Mouse (Mus musculus): ENCODE data around the gene Col18a1.

Col18a1 gene

GRCm38 (mm10) chr10:77165963-77166717 lies at the start of gene Col18a1:
Col18a1 (minus strand) TSS chr10:77166548.
- DNase-seq: peak; percentile 49 to 63

DNA sequence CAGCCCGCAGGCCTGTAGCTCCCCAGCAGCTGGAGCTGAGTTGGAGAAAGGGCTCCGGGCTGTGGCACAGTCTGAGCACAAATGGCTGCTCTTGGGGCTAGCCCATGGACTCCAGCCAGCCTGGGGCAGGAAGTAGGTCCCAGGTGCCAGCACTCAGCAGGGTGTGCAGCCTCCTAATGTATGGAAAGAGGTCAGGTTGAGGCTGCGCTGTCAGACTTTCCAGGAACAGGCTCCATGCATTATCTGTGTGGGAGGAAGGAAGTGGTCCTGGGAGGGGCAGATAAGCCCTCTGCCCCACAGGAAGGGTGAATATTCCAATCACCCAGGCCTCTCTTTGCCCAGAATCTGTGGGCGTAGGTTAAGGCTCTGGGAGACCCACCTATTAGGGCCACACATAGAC lies 49.3 kb upstream of the Col18a1 start:
- DNase-seq: peak in 1 of 2 experiments; percentile 44

- DNase-seq: no peak
Observed at GRCm38 (mm10) chr10:77214586-77214985, 48.2 kb upstream of the Col18a1 start.

DNA sequence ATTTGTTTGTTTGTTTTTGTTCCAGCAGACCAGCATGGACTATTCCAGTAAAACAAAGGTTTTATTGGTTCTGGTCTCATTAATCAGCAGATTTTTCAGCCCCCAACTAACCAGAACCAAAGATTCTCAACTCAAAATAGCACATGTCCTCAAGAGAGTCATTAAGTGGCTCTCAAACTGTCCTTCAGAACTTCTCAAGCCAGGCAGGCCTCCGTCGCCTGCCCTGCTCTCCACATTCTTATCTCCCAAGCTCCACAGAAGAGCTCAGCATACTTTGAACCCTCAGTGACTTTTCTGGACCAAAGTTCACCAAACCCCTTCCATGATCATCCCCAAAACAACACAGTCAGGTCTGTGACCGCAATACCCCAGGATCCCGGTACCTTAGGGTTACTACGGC lies 47.1 kb upstream of the Col18a1 start:
- DNase-seq: no peak

- DNase-seq: no peak
Observed at GRCm38 (mm10) chr10:77212354-77213120, 46.2 kb upstream of the Col18a1 start.

GRCm38 (mm10) chr10:77211116-77211570 lies 44.8 kb upstream of the Col18a1 start:
- peak; percentile 26 to 31 for DNase-seq

GRCm38 (mm10) chr10:77210666-77211065 lies 44.3 kb upstream of the Col18a1 start:
- DNase-seq: no peak

DNA sequence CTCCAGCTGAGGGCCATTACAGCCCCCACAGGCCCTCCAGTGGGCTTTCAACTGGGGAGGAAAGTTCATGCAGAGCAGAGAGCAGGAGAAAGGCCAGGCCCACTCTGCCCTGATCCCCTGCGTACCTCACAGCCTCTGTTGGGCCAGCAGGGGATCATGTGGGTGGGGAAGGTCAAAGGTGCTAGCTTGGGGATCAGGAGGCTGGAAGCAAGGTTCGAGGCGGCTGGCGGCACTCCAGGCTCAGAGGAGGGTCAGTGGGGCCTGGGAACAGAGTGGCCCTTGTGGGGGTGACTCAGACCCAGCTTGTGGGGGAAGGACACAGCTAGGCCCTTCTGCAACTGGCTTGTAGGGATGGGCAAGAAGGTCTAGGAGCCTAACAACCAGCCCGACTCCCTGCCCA lies 42.9 kb upstream of the Col18a1 start:
- no peak for DNase-seq

GRCm38 (mm10) chr10:77206565-77207079 lies 40.3 kb upstream of the Col18a1 start:
- peak in 1 of 2 experiments; percentile 21 for DNase-seq

- no peak for DNase-seq
Observed at GRCm38 (mm10) chr10:77206134-77206533, 39.8 kb upstream of the Col18a1 start.

GRCm38 (mm10) chr10:77203960-77204359 lies 37.6 kb upstream of the Col18a1 start:
- DNase-seq: no peak

DNA sequence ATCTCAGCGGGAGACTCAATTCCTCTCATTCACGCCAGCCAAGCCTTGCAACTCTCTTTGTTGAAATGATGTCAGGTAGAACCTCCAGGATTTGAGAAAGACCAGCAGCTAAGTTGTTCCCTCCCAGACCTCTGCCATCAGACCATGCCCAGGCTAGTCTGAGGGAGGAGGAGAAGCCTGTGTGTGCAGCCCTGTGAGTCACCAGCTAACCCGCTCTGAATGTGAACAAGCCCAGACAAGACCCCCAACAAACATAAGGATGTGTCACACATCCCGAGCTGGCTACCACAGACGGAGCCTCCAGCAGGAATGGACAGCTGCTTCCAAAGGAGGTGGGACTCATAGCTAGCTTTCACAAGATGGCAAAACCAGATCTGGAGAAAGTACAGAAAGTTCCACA lies 35.6 kb upstream of the Col18a1 start:
- no peak for DNase-seq

- DNase-seq: no peak
Observed at GRCm38 (mm10) chr10:77200295-77200694, 33.9 kb upstream of the Col18a1 start.

DNA sequence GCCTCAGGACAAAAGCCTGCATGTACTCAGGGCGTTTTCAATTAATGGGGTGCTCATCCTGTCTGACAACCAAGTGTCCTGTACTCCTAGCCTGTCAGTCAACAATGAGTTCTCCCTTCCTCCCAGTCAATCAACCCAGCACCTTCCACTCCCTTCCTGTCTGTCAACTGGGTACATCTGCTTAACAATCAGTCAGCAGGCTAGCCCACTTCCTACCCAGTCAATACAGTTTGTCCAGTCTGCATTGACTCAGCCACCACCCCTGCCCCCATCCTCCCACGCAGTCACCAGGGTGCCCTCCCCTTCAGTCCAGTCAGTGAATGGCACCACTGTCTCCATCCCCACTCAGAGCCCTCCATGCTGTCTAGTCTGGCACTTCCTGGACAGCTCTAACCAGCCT lies 32.9 kb upstream of the Col18a1 start:
- no peak for DNase-seq

DNA sequence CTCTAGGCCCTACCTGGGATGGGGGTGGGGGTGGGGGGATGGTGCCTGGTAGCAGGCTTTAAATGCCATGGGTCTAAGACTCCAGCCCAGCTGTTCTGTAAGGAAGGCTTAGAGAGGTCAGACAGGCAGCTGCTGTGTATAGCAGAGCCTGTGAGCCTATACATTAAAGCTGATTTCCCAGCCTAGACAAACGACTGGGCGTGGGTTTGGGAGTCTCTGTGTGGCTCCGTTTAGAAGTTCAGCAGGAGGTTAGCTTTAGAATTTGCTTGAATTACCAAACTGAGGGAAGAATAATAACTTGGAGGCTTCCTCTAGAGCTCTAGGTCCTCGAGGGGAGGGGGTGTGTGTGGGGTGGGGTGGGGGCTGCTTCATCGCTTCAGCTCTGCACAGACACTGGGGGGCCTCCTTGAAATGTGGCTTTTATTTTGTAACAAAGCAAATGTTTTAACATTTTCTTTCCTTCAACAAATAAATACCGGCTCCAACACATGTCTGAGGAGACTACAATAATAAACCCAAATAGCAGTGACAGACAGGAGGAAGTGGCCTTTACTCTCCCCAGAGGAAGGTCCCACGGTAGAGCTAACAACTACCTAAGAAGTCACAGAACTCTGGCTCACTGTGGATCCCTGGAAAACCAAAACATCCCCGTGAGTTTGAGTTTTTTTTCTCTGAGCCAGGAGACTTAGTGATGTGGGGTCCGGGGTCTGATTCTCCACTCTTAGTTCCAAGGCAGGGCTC lies 31.3 kb upstream of the Col18a1 start:
- DNase-seq: no peak

DNA sequence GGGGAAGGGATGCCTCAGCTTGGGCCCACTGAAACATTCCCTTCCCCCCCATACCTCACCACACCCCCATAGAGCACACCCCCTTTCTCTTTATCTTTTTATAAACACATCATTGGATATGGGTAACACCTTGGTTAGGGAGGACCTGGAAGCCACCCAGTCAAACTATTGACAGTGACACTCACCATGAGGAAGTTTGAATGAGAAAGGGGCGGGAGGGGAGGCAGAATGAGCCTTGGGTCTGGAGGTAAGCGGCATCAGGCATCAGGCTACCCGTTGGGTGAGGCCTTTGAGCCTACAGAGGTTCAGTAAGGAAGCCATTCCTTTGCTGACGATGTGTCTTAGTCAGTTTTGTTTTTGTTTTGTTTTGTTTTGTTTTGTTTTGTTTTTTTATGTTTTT lies 30.3 kb upstream of the Col18a1 start:
- DNase-seq: no peak

- no peak for DNase-seq
Observed at GRCm38 (mm10) chr10:77196115-77196514, 29.8 kb upstream of the Col18a1 start.

- no peak for DNase-seq
Observed at GRCm38 (mm10) chr10:77193495-77193894, 27.1 kb upstream of the Col18a1 start.

GRCm38 (mm10) chr10:77192745-77193144 lies 26.4 kb upstream of the Col18a1 start:
- DNase-seq: no peak

GRCm38 (mm10) chr10:77190967-77191915 lies 24.9 kb upstream of the Col18a1 start:
- DNase-seq: peak; percentile 31 to 53

DNA sequence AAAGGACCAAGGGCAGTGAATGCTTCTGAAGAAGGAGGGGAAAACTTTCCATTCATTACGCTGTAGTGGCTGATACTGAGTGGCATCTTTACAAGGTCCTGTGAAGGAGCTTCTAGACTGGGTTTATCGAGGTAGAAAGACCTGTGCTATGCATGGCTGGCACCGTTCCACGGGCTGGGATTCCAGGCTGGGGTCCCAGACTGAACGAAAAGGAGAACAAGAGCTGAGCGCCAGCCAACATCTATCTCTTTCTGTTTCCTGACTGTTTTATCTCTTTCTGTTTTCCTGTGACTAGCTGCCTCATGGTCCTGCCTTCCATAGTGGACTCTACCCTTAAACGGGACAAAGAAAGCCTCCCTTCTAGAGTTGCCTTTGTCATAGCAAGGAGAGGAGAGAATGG lies 21.1 kb upstream of the Col18a1 start:
- peak in 1 of 2 experiments; percentile 30 for DNase-seq

DNA sequence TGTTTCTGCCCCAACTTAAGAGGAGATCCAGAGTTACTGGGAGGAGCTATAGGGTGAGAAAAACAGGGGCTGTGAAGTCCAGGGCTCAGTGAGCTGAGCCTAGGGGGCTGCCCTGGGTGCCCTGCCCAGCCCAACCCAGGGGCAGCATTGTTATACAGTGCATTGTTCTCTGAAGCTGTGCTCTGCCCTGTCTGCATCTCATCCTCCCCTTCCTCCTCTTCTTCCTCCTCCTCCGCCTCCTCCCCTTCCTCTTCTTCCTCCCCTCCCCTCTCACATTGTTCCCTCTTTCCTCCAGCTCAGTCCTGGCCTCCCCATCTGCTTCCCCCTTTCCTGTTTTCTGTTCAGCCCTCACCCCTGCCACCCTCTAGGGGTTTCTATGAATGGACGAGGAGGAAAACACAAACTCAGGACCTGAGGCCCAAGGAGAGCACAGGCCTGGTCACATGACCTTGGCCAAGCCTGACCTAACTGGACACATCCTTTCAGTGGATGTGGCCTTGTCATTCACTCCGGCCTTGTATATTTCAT lies 16.5 kb upstream of the Col18a1 start:
- DNase-seq: no peak
